Mouse (Mus musculus) lung, postnatal 0 days (tissue): ENCODE data around the gene Mdga1.

Experiments used
- CTCF ChIP-seq: IDR thresholded peaks from 2 replicates; pipeline ENCODE4 v1.5.1; 2016; ENCODE audit warnings: antibody characterized with exemption, mild to moderate bottlenecking
- EP300 ChIP-seq: IDR thresholded peaks from 2 replicates; pipeline ENCODE4 v1.6.1; 2016; ENCODE audit warnings: antibody characterized with exemption, mild to moderate bottlenecking, control low read depth

GRCm38 (mm10) chr17:29951100-29951499 lies 18.8 kb downstream of the Mdga1 start:
- no peak for TF ChIP-seq CTCF
- no peak for TF ChIP-seq EP300
